Mouse (Mus musculus) right cerebral cortex, postnatal 36 days (tissue): ENCODE measurements around the gene Fbxo39.
"Not testable (repeated sequence)": the region's sequence is repeated elsewhere in the genome, so short reads cannot be mapped to it uniquely, and the experiment has no call there.

Experiments used
- DNase-seq, 2 experiments: peaks; one replicate each; pipeline ENCODE4 v3.0.0; 2022; ENCODE audit warnings: low spot score in 2 of 2, mixed read lengths in 1 of 2

Gene Fbxo39

DNA sequence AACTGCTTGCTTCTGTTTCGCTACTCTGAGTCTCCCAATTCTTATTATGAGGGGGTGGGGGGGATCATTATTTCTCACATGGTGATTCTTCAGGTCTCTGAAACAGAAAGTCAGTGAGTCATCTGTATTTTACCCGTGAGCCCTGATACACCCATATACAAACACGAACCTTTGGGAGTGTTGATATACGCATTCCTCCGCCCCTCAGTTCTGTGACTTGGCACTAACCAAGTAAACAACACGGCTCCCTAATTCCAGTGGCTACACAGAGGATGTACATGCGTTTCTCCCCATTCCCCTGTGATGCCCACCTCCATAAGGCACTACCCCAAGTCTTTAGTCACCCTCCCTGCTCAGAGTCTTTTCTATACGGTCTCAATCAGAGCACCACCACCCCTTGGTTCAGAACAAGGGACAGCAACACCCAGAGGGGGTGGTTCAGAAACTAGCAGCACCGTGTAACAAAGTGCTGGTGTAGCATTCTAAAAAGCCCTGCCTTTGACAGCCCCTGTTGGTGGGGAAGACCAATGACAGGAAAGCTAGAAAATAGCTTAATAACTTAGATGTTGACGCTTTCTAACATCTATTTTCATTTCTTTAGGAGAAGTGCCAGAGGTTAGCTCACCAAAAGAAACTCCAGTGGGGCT lies 2.8 kb upstream of the Fbxo39 start:
- no peak for DNase-seq

DNA sequence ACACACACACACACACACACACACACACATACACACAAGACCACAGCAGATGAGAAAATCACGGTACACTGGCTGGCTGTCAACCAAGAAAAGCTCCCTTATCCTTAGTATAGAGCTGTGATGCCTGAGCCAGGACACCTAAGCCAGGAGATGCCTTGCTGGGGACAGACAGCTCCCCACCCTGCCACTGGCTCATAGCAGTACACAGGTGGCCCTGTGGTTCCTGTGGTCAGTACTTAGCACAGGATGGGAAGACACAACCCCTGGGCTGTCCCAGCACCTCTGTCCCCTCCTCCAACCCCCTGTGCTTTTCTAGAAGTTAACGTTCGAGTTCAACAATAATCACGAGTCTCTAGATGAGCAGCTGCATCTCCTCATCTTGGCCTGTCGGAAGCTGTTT lies 3.8 kb downstream of the Fbxo39 start:
- DNase-seq, result no peak

DNA sequence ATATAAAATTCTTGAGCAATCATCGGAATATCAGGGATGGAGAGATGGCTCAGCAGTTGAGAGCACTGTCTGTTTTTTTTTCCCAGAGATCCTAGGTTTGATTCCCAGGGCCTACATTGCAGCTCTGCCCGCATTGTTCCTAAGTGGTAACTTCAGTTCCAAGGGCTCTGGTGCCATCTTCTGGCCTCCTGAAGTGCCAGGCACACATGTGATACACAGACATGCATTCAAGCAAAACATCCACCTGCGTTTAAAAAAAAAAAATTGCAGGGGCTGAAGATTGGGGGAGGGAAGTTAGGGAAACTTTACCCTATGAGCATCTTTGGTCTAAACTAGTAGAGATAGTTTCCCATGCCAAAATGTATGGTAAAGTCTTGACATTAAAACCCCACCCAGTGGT lies 10.2 kb downstream of the Fbxo39 start:
- DNase-seq, result no peak

DNA sequence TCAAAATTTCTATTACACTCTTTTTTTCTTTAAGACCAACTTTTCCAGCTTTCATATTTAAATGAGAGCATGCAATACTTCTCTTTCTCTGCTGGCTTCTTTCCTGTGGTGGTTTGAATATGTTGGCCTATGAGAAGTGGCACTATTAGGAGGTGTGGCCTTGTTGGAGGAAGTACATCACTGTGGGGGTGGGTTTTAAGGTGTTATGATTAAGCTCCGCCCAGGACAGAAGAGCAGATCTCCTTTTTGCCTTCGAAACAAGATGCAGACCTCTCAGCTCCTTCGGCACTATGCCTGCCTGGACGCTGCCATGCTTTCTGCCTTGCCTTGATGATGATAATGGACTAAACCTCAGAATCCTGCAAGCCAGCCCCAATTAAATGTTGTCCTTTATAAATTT lies 11.5 kb downstream of the Fbxo39 start:
- no peak for DNase-seq

DNA sequence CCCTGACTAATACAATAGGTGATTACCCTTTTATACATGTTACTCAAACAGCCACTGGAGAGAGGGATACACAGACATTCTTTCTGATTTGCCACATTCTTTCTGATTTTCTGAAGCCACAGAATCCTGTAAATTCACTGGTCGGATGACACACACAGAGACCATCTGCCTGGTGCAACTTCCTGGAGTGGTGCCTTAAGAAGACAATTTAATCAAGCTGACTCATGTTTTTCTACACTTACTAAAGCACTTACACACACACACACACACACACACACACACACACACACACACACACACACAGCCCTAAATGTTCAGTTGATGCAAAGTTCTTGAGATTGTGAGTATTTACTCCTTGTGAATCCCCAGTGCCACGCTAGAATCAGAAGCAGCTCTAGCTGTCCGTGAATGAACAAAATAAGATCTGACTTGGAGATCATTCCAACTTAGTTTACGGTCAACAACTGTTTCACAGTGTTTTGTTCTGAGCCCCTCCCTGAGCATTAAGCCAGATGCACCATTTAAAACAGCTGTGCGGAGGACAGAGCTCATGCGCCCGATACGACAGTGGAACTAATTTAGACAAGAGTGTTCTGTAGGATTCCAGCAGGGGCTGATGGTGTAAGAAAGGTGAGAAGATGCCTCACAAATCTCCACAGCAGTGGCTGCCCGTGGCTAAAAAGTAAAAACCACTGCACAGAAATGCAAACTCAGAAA lies 18.9 kb downstream of the Fbxo39 start:
- DNase-seq, result peak; percentile 45 to 50

DNA sequence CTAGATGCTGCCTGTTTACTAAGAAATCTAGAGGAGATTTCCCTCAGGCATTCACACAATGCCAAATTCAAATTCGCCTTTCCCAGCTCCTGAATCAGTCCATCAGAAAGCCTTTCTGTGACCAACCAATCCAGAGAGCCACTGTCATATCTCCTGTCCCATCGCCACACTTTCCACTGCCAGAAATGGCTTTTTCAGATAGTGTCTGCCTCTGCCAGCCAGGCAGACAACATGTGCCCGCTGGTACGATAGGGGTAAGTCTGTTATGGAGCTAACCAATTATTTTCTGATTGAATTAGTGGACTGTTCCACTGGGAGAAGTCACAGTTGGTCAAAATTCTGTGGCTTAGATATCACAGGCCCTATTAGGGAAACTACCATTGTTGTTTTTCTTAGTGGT lies 20.4 kb downstream of the Fbxo39 start:
- DNase-seq, result no peak

DNA sequence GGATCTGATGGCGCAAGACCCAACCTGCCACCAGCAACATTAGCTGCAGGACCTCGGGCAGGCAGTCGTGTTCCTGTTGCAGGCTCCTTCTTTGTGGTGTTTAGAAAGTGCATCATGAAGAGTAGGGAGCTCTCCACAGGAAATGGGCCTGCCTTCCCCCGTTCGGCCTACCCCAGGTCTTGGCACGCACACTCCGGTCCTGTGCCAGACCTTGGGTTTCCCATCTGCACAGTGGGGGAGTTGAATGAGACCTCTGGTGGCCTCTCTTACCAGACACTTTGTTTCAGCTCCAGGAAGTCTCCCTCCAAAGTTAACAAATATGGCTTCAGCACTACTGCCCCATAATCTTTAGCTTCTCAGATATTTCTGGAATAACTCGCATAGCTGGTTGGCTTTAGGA lies 22.5 kb downstream of the Fbxo39 start:
- no peak for DNase-seq

DNA sequence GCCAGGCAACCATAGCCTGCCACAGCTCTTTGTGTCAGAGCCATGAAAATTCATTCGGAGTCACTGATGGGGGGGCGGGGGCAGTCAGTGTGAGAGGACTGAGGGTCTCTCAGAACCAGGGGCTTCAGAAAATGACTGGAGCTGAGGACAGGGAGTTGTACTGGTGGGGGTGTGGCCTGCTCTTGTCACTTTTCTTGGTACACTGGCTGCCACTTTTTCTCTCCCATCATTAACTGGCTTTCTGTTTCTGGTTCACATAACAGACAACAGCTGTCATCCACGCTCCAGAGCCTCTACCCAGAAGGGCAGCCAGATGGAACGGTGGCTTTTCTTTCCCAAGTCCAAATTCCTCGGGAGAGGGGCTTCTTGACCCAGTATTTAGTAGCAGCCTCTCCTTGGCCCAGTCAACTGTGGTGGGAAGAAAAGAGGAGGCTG lies 24.2 kb downstream of the Fbxo39 start:
- no peak for DNase-seq

DNA sequence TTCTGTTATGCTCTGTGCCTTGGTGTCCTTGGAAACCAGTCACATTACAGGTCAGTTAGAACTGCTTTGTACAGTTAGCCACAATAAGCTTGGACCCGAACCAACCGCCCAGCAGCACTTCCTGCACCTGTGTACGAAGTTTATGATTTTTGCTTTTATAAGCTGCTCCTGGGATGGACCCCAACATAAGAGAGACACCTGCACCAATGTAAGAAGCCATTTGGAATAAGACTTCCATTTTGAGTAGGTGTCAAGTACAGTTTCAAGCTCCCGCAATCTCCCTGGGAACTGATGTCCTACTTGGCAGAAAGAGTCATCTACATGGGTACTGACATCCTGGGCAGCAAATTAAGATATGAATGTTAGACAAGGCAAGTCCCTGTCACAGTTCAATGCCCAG lies 25.5 kb downstream of the Fbxo39 start:
- no peak for DNase-seq

DNA sequence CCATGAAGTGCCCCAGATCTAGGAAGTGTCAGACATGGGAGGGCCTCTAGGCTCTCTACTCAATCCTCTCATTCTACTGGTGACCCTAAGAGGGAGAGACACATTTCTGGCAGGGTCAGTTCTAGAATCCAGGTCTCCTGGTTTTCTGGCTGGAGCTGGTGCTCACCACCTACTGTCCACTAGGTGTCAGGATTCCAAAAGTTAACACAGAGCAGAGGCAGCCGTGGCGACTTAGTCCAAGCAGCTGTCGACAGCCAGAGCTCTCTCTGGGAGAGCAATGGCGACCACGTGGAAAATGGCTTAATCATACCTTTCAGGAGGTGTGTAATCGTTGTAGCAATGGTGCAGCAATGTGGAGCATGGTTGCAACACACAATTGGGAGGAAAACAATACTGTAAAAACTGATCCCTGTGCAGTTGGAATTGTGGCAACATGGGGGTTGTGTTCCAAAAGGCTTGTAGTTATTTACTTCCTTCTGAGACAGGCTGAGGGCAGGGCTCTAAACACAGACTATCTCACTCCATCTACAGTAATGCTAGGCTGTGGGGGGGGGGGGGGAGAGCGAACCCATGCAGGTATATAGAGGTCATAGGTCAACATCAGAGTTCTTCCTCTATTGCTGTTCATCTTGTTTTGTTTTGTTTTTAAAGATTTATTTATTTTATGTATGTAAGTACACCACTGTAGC lies 28.4 kb downstream of the Fbxo39 start:
- peak; percentile 47 to 52 for DNase-seq

DNA sequence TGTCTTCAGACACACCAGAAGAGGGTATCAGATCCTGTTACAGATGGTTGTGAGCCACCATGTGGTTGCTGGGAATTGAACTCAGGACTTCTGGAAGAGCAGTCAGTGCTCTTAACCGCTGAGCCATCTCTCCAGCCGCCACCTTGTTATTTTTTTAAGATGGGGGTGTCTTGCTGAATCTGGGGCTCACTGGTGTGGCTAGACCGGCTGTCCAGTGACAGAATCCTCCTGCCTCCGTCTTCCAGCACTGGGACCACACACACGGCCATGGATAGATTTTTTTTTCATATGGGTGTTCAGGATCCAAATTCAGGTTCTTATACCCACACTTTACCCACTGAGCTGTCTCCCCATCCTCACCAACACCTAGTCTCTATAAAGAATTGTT lies 29.0 kb downstream of the Fbxo39 start:
- DNase-seq, result not testable (repeated sequence)

DNA sequence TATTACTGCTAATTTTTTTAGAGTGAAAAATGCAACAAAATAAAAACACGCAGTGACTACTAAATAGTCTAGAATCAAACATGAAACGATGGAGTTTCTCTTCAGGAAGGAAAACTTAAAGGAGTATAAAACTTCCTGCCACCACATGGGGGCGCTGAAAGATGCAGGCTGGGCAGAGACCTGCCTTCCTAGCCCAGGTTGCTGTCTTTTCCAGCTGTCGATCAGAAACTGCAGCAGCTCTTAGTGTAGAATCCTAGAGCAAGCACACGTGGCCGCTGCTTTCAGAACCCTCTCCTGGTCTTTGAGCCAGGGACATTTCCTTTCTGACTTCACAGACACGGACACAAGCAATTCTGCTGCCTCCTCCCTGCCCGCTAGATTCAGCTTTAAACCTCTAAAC lies 29.7 kb downstream of the Fbxo39 start:
- DNase-seq, result no peak

DNA sequence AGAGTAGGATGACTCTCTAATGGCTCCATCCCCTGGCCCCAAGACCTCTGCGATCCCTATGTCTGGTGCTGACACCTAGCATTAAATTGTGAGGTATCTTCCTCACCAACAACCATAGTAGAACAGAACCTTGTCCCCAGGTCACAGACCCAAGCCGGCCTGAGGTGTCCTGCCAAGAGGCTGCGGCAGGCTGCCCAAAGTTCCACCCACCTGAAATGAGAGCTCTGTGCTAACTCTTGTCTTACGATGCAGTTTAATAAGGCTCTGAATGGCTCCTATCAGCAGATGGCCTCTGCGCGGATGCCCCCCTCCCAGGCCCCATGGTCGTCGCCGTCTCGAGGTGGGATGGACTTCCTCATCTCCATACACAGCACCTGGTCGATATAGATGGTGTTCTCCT lies 30.2 kb downstream of the Fbxo39 start:
- DNase-seq, result no peak

DNA sequence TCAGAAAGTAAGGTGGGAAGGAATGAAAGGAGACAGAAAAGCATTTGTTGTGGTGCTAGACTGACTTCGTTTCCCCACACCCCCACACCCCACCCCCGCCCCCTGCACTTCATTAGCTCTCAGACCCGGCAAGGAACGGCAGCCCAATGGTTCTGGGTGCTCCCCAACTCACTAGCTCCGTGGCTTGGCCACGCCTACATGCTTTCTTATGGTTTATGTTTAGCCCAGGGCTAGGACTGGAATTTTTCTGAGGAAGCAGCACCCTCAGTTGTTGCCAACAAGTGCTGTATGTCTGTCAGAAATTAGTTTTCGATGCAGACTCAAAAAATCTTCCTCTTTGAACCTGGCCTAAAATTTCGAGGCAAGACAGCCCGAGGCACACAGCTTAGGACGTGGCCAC lies 34.3 kb downstream of the Fbxo39 start:
- DNase-seq, result peak in 1 of 2 experiments; percentile 20

DNA sequence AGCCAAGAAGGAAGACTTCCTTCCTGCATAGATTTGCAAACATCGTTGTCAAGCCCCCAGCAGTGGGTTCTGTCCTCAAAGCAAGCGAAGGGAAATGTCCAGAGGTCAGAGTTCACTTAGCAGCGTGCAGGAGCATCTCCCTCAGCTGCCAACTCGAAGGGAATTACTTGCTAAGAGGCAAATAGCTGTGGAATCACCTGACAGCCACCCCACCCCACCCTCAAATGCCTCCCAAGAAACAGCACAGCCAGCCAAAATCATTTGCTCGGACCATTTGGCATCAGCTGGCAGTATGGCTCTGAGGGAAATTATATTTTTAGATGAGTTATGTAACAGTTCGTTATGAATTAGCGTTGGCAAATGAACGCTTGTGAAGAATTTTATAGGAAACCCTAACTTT lies 34.8 kb downstream of the Fbxo39 start:
- peak in 1 of 2 experiments; percentile 49 for DNase-seq

DNA sequence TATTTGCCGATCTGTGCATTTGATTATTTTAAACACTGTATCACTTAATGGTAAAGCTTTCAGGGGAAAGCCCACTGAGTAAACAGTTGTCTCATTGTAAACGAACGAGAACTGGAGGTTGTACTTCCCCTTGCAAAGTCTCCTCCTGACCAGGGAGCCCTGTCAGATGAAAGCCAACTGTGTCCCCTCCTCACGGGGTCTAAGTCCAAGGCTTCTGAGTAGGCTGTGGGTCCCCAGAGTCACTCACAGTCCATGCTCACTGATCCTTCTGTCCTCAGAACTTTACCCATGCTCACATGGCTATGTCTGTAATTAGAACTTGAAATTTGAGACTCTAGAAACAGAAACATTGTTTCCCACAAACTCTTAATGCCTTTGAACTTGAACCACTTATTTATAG lies 35.4 kb downstream of the Fbxo39 start:
- DNase-seq, result no peak

DNA sequence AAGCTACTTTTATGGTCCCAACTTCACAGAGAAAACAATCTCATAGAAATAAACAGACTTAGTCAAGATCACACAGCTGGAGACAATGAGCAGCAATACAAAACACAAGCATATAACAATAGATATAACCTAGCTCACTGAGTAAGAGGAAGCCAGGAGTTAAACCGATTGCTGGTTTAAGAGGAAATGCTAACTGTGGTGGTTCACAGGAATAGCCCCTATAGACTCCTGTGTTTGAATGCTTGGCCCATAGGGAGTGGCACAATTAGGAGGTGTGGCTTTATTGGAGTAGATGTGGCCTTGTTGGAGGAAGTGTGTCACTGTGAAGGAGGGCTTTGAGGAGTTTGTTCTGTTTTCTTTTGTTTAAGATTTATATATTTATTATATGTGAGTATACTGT lies 38.0 kb downstream of the Fbxo39 start:
- DNase-seq, result no peak

DNA sequence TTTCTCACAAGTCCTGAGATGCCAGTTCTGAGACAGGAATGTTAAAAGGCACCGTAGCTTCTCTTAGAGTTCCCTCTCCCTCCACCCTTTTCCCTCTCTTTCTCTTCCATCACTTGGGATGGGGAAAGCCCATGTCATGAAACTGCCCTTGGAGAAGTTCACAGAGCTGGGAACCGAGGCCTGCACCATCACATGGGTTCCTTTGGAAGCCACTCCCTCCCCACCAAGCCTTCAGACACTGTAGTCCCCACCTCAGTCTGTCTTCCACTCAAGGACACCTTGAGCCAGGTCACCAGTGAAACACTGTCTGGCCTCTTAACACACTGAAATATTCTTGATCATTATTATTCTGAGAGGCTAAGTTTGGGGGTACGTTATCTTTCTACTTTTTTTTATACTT lies 38.9 kb downstream of the Fbxo39 start:
- no peak for DNase-seq

DNA sequence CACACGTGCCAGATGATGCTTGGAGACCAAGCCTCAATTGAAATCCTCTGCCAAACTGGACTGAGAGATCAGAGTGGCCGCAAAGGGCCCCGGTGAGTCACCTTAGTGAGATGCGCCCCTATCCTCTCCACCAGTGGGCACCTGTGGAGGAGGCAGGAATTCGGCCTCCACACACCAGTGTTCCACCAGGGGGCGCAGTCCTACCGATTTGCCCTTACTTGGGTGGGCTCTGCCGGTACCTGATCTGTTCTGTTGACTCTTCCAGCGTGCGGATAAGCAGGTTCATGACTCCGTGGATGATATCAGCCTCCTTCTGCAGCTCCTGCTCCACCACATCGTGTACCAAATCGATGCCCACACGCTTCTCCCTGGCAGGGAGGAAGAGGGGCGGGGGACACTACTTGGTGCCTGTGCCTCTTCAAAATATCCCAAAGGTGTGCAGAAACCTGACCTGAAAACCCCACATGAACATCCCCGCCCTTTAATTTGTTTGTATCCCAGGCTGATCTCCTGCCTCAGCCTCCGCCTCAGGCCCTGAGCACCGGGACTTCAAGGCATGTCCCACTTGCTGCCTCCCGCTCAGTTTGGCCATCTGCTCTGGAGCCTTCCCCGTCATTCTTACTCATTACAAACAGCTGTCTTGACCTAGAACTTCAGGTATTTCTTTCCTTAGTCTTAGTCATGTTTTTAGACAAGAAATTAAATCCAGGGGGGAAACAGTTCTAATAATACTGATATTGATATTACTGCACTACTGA lies 40.9 kb downstream of the Fbxo39 start:
- peak; percentile 16 to 39 for DNase-seq

DNA sequence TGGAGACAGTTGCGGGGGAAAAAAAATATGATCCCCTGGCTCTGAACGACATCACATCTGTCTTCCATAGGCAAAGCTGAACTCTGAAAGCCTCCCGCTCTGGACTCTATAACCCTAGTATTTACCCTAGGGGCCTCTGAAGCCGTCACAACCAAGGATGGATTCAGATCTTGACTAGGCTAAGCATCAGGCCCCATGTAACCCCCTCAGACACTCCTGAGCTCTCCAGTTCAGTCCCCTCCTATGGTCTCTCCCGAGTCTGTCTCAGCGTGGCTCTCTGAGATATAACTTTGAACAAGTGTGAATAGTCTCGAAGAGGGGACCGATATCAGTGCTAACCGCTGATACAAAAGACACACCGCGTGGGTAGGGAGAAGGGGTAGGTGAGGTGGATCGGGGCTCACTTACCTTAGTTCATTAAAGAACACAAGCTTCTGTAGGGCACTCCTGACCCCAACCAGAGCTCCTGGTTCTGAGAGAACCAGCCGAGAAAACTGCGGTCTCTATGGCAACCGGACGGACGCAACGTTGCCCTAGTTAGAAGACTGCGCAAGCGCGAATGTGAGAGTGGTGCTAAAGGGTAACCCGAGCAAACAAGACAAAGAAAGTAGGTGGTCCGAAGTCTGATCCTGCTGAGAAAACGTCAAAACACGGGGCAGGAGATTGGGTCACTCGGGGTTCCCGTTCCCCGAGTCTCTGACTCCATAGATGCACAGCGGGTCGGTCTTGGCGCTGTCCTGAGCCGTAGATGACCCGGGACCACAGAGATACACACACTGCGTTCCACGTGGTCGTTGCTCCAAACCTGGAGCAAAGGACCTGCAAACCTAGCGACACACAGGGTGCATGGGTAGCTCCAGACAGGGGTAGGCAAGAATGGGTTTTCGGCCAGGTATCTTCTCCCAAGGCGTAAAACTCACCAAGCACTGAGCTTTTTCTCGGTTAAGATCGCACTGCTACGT lies 47.4 kb downstream of the Fbxo39 start:
- peak; percentile 56 to 70 for DNase-seq

DNA sequence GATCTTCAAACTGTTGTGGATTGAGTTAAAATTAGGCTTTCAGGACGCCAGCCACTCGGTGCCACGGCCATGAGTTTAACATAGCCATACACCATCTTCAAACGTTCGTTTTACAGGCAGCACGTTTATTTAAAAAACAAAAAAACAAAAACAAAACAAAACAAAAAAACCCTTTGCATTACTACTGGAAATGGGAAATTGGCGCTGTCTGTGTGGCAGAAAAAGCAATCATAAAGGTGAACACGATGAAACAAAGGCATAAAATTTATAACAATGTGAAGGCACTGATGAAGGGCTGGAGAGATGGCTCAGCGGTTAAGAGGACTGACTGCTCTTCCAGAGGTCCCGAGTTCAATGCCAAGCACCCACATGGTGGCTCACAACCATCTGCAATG lies 48.1 kb downstream of the Fbxo39 start, which contains the start of gene Tekt1:
Gene Tekt1, minus strand, starts transcription at position 96 of the 395 bp plus-strand sequence.
- no peak for DNase-seq
